Mouse (Mus musculus) small intestine, adult 2 months (tissue): ENCODE data around the gene Sipa1l2.

Experiments
- CTCF ChIP-seq: fragments of 200-500 bp; IDR thresholded peaks from 2 replicates; pipeline ENCODE4 v1.5.1; 2012; ENCODE audit warnings: low read depth, mild to moderate bottlenecking, control low read depth, inconsistent platforms, low read length, moderate library complexity, mixed read lengths; ENCODE audit not compliant: insufficient replicate concordance, insufficient read length; ENCODE audit errors: extremely low read depth
- POLR2A ChIP-seq: fragments of 200-500 bp; IDR thresholded peaks from 2 replicates; pipeline ENCODE4 v1.6.1; 2012; ENCODE audit warnings: low read depth, mild to moderate bottlenecking, control low read depth, inconsistent platforms, low read length, moderate library complexity

GRCm38 (mm10) chr8:125558109-125559065 is 11.2 kb downstream of the Sipa1l2 start:
- TF ChIP-seq CTCF (no peak), POLR2A (no peak)
